Mouse (Mus musculus) kidney, adult 9 months (tissue): Measurements from ENCODE around the gene Tmem184b.

Experiments used
- DNase-seq: peaks from one replicate; pipeline ENCODE4 v3.0.0; 2022

Tmem184b gene

DNA sequence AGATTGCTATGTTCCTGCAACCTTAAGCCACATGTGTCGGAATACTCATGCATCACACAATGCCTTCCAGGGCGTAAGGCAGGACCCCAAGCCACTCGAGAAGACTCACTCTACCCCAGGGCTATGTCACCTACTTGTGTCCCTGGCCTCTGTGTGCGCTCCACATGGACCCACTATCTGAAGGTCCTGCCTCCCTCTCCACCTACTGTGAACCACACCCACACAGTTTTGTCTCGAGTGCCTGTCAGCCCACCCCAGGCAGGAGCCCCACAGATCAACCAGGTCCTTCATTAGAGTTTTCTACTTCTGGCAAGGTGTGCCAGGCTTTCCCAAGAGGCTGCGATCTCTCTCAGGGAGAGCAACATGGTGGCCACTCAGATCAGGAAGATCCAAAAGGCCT lies 8.1 kb downstream of the Tmem184b start:
- no peak for DNase-seq

DNA sequence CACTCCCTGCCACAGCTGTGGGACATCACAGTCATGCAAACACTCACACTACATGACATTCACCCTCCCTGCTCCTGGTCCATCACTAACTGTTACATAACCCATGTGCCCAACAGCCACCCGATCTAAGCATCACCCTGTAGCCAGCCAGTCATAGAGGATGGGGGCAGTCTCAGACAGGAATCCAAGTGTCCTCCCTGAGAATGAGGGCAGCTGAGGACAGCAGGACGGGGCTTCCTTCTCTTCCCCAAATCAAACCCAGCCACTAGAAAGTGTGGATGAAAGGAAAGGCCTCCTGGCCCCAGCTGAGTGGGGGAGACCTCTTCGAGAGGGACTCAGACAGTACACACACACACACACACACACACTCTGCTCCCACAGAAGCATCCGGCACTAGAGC lies 8.5 kb downstream of the Tmem184b start:
- no peak for DNase-seq

DNA sequence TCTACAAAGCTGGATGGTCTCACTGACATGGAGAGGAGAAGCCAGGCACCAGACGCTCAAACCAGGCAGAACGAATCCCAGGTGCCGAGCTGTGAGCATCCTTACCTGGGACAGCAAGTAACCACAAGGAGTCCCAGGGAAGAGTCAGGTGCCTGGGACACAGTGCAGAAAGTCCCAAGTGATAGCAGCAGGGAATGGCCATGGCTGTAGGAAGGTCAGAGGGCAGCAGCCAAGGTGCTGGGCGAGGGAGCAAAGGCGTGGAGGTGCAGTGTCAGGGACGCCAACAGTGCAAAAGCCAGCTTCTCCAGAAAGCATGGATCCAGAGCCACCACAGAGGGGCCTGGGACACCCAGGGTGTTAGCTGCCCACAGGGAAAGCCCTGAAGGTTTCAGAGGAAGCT lies 10.3 kb downstream of the Tmem184b start:
- no peak for DNase-seq

DNA sequence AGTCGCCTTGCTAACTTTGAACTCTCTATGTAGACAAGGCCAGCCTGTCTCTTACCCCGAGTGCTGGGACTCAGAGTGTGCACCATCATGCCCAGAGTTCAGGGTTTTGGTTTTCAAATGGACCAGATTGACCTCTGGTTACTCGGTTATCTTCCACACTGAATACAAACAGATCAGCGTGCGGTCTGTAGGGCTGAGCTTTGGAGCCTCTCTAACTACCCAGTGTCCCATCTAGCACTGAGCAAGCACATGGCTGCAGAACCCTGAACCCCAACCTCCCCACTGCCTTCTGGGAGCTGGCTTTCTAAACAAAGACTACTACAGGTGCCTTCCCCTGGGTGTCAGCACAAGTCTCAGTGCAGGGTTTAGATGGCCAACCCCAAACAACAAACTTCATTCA lies 10.8 kb downstream of the Tmem184b start:
- no peak for DNase-seq

DNA sequence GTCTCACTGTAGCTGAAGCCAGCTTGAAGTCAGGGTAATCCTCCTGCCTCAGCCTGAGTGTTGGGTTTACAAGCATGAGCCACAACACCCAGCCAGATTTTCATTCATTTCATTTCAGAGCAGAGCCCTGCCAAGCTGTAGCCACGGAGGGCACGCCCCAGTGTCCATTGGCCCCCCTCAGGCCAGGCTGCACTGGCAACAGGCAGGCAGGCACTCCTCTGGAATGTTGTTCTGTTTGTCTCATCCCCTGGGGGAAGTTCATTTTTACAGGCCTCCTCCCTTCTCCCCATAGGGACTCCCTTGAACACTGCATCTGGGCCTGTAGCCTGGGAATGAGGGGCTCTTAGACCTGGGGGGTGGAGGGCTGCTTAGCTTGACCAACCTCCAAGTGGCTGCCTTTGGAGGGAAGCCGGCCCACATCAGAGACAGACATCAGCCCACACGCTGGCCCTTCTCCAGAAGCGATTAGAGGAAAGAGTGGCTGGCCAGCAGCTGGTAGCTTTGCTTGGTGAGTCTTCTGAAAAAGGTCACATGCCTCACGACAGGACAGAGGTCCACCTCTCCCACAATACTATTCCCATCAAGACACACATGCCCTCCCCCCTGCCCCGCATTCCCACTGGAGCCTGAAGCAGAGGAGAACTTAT lies 11.8 kb downstream of the Tmem184b start:
- peak; percentile 74 for DNase-seq

DNA sequence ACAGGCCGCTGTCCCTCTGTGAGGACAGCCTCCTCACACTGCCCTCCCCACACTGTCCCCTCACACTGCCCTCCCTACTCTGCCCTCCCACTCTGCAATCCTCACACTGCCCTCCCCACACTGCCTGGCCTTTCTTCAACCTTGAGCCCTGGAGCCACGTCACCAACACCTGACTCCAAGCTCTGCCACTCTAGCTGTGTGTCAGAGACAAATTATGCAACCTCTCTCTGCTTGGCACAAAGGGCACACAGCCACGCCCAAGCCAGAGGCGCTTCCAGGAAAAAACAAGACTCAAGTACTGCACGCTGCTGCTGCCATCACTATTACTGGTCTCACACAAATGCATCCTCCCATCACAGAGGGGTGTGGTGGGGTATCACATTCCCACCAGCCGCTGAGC lies 12.9 kb downstream of the Tmem184b start:
- DNase-seq: peak; percentile 71

DNA sequence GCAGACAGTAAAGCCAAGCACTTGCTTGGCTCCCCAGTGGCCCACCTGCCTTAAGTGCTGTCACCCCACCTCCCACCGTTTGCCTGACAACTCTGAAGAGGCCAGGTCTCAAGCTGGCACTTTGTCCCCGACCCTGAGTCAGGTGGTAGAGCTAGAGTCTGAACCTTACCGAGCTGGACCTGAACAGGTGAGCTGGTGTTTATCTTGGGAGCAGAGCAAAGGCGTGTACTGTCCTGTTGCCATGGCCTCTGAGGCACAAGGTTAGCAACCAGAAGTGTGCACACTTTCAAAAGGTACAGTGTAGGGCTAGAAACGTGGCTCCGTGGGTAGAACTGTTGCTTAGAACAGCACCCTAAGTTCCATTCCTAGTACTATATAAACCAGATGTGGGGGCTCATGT lies 15.2 kb downstream of the Tmem184b start:
- no peak for DNase-seq

DNA sequence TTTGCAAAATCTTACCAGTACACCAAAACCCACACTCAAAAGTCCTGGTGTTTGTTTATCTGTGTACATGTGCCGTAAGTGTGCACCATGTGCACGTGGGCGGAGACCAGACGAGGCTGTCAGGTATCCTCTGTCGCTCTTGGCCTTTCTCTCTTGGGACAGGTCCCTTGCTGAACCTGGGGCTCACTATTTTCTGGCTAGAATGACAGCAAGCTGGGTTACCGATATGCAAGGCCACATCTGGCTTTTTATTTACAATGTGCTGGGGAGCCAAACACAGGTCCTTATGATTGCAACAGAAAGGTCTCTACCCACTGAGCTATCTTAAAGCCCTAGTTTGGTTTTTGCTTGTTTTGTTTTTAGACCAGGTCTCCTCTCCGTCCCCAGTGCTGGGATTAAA lies 15.8 kb downstream of the Tmem184b start:
- DNase-seq: no peak

DNA sequence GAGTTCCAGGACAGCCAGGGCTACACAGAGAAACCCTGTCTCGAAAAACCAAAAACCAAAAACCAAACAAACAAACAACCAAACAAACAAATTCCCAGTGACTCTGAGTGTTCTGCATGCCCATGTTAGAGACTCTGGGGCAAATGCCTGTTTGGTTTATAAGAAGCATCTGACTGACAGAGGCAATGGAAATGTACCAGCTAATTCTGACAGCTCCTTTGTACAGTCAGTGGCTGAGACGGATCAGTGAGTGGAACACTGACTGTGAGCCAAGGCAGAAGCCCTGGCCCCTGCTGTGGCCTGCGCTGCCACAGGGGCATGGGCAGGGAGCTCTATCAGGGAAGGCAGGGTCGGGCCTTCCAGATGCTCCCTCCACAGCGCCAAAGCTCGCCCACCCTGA lies 16.3 kb downstream of the Tmem184b start:
- no peak for DNase-seq

DNA sequence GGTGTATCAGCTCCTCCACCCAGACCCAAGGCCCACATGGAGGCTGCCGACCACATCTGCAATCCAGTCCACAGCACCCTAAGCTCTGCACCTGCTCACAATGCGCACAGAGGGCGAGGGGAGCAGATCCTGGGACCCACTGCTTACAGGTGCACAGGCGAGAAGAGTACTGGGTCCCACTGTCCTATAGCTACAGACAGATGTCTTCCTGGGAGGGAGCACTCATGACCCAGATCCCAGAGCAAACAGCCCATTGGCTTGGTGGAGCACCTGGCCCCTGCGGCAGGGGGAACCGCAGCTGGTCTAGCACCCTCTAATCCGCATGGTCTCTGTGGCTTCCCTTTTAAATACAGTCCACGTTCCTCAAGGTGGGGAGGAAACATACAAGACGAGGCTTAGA lies 21.7 kb downstream of the Tmem184b start:
- no peak for DNase-seq

DNA sequence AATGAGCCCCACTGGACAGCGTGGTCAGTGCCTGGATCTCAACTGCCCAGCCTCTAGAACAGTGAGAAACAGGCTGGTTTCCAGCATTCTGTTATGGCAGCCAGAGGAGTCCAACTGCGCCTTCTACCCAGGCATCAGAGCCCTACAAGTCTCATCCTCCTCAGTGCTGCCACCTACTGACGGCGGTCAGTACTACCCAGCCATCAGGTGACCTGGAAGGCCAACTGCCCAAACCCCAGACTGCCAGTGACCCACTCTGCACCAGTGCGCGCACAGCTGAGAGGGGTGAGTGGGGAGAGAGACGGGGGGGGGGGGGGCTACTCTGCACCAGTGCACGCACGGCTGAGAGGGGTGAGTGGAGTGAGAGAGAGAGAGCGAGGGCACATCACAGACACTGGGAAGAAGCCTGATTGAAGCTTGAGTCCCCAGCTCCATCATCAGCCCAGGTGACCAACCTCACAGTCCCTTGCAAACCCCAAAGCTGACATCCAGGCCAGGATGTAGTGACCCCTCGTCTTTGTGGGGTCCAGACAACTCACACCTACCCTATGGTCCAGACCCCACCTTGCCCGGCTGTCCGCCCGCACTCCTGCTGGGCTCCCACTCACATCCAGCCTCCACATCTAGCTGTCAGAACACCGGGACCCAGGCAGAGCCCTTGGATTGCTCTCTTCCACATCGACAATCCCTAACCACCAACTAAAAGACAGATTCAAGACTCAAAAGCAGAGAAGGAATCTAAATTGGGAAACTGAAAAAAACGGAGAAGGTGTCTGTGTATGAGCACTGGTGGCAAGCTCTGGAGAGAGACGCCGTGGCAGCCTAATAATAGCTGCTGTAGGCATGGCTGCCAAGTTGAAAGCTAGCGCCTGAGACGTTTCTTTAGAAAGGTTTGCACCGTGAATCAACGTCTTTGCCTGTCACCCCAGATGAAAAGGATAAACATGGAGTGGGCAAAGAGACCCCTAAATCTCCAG lies 22.6 kb downstream of the Tmem184b start:
- peak; percentile 78 for DNase-seq

DNA sequence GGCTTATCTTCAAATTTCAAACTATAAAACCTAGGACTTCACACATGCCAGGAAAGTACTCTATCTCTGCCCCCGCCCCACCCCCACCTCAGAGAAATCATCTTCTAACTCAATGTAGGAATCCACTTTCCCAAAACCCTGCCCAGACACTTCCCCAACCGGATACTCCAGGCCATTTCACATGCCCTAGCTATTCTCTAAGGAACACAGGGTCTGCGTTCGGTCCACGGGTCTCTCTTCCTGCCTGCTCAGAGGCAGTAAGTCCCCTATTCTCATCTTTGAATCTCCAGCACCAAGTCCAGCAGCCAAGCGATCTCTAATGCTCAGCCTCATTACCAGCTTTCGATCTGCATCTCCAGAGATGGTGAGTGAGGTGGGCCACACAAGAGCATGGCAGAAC lies 23.7 kb downstream of the Tmem184b start:
- no peak for DNase-seq

DNA sequence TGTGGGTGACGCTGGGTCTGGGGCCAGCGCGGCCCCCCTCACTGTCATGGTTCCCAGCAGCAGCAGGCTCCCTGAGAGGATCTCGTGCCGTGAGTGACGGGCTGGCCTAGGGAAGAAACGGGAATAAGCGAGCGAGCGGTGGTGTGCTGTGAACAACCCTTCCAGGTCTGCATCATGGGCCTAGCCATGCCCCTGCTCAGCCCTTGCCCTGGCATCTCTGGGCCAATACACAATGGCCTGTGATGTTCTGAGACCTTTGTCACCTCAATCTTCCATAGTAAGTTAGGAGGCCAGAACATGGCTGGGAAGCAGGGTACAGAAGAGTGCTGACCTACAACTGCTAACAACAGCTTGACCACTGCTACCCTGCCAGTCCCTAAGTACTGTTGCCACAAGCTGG lies 24.8 kb downstream of the Tmem184b start:
- no peak for DNase-seq

DNA sequence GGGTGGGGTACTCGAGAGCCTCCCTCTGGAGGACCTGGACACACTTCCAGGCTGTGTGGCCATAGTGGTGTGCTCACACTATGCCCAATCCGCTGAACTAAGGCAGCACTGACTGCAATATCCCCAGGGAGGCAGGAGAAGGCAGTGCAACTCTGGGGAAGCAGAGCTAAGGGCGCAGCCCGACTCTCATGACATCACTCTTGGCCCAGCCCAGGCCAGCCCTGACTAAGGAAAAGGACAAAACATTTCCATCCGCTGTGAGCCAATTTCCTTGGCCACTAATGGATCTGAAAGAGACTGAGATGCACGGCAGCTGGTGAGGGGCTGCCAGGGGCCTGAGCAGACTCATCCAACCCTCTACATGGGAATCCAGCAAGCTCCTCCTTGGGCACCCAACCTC lies 25.7 kb downstream of the Tmem184b start:
- DNase-seq: peak; percentile 70

DNA sequence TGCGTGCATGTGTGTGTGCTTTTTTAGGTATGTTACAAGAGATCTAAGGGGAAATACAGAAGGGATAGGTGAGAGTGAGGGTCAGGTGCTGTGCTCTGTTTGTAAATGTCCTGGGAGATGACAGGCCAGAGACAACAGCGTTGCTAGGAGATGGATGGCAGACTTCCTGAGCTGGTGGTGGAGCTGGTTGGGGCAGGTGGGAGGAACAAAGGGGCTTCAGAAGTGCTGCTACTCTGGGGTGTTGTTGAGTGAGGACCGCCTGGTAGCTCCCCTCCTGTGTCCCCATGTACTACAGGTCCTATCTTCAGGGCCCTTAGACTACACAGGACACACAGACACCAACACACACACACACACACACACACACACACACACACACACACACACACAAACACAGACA lies 28.6 kb downstream of the Tmem184b start:
- no peak for DNase-seq

DNA sequence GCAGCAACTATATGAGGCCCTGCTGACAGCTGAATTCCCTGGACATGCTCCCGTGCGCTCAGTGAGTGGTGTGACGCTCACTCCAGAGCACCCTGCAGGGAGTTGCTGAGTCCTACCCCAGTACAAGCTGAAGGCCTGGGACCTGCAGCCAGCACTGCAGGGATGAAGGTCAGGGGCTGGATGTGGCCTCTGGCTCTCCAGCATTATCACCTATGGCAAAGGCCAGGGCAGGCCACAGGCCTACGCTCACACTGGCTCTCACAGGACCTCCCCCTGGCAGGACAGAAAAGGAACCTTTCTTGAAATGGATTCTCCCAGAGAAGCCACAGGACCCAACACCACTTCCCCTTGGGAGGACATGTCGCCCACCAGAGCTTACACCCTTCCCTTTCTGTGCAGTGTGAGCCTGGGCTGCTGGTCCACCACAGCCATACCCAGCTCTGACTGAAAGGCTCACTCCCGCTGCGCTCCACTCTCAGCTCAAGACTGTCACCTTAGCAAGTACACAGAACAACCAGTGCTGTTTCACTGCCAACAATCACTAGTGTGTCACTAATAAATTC lies 33.0 kb downstream of the Tmem184b start:
- DNase-seq: no peak

DNA sequence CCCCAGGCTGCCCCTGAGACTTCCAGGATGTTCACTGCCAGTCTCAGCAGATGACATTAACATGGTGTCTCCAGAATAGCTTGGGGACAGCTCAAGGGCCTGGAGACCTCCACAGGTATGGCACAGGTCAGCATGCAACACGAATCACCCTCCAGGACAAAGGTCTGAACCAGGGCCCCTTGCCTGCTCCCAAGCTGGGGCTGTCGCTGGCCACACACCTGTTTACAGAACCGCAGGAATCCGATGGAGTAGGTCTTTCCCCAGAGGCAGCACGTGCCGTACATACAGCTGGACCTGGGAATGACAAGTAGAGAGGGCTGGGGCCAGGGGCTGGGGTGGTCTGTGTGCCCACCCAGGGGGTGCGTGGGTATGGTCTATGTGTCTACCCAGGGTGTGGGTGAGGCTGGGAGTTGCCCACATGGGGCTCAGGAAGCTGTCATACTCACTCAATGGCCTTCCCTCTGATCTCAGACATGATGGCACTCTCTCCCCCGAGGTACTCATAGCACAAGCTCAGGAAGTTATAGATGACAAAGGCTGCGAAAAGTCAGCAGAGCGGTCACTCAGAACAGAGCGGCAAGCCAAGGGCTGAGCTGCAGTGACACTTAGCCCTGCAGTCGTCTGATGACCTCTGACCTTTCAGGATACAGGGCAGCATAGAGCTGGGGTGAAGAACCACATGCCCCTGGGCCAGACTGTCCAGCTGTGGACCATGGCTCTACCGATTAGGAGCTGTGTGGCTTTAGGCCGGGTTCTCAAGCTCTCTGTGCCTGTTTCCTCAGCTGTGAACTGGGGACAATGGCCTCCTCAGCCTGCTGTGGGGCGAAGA lies 33.7 kb downstream of the Tmem184b start:
- DNase-seq: no peak

DNA sequence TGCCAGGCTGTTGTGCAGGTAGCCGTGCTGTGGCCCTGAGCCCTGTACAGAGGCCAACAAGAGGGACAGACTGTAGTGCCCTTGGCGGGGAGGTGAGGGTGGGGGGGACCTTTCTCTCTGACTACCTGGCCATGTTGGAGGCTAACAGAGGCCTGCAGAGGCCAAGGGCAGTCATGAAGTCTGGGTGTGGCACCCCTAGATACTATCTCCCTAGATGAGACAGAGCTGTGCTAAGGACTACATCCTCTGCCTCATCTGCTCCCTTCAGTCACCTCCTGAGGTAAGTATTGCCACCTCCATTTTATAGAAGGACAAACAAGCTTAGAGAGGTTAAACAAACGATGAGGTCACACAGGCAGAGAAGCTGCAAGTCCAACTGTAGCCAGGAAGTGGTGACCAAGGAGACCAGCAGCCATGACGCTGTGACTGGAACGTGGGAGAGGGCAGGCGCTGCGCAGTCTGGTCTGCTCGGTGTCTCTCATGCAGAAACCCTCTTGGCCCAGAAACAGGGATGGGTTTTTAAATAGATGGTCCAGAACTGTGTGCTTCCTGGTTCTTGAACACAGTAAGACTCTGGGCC lies 34.4 kb downstream of the Tmem184b start:
- no peak for DNase-seq

DNA sequence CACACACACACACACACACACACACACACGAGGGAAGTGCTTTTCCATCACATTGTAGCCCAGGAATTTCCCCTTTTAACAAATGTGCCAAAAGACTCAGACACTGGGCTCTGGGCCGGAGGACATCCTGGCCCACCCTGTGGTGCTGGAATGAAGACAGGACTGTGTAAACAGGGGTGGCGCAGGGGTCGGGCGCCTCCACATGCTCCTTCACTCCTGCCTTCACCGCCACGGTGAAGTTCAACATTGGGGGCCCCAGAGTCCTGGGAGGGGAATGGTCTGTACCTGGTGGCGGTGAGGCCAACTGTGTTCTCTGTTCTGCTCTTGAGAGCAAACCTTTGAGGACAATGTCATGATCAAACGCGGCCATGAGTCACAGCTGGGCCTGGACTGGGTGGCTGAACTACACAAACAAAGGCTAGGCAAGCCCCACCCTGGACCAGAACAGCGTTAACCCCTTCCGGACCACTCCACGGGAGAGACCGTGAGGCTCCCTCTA lies 35.0 kb downstream of the Tmem184b start:
- peak; percentile 48 for DNase-seq

DNA sequence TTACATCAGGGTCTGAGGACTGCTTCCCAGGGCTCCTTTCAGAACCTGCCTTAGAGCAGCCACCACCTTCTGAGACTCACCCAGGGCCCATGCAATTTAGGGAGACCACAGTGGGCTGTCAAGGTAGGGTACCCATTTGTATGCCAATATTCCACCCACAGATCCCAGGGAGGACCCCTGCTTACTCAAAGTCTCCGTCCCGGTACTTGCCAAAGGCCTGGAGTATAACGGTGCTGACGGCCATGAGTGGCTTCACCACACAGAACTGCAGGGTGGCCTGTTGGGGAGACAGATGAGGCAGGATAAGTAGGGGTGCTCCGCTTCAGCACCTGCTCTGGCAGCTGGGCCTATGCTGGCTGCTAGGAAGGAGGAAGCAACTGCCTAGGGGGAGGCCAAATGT lies 37.0 kb downstream of the Tmem184b start:
- DNase-seq: no peak

DNA sequence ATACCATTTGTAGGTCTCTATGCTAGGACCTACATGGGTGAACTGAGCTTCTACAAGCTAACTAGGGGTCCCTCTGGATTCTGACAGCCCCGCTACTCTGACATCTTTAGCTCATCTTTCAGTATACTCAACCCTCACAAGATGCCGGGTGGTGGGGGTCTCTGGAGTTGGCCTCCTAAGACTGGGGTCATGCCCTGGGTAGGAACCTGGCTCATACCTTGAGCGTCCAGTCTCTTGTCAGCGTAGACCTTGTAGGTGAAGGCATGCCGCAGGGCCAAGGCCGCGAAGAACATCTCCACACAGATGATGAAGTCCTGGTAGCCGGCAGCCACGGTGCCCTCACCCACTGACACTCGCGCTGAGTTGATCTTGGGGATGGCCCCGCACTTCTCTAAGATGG lies 38.3 kb downstream of the Tmem184b start:
- no peak for DNase-seq

DNA sequence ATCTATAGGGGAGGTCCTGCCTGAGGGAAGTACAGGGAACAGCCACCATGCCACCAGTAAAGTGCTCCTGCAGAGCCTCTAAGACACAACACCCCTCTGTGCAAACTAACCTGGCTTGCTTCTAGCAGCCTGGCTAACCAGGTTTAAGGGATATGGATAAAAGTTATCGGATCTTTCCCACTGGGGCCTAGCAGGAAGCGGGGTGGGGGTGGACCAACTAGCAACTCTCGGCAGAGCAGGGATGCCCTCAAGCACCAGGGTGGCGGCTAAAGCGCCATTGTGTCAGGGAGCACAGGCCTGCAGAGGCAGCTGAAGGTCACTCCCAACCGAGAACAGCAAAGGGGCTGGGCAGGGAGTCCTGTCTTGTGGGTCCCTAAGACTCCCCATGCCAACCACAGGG lies 39.2 kb downstream of the Tmem184b start:
- DNase-seq: no peak

DNA sequence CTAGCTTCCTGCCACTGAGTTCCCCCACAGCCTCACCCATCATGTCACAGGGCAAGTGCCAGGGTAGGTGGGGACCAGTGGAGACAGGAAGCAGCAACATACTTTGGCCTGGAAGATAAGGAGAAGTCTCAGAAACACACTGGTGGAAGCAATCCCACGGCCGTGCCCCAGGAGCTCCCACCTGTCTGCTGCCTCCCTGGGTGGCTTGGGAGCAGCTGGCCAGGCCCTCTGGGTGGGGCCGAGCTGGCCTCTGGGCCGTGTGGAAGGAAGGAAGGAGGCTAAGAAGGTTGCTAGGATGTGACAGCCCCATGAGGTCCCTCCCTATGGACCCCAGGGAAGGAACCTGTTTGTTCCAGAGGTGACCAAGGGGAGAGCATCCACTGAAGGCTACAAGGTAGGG lies 42.3 kb downstream of the Tmem184b start:
- no peak for DNase-seq
